Comparison of ENCODE assay signal across 1 mouse cellular context in genomic region chr7:80143331-80144273, GRCm38 (mm10).
TF ChIP-seq lines count a peak whose summit lies in the region.

No protein-coding gene starts in this region.

TF ChIP-seq in CH12.LX, 34 proteins besides CTCF, POLR2A, EP300 and RAD21 (continued from another document):
- 0 out of 2 replicates have a peak, but pooled peaks have one; percentile 36 for TF ChIP-seq ZNF384 (IDR thresholded peaks at IDR 0.05; ENCODE audit: low read depth, low read length)
- TF ChIP-seq MAFK (IDR thresholded peaks at IDR 0.05; ENCODE audit: insufficient replicate concordance, low read length), result peak; percentile 66
- TF ChIP-seq UBTF (IDR thresholded peaks at IDR 0.05; ENCODE audit: low read depth, low read length), result peak; percentile 77
- no peak for TF ChIP-seq JUN (IDR thresholded peaks at IDR 0.05; ENCODE audit: insufficient read depth, low read depth, low read length)
- TF ChIP-seq MXI1 (IDR thresholded peaks at IDR 0.05; ENCODE audit: low read depth, low read length), result peak; percentile 78
- no peak for TF ChIP-seq JUND (conservative IDR thresholded peaks at IDR 0.05; ENCODE audit: low read depth, low read length)
- TF ChIP-seq BHLHE40 (IDR thresholded peaks at IDR 0.05; ENCODE audit: low read depth, low read length), result peak; percentile 89
- TF ChIP-seq SMC3 (IDR thresholded peaks at IDR 0.05; ENCODE audit: low read depth, low read length), result peak; percentile 40
TF ChIP-seq in CH12.LX: peak in this region for 19.
